Mouse (Mus musculus): ENCODE measurements around the gene Col18a1.

Gene Col18a1

GRCm38 (mm10) chr10:77061426-77061825 is 104.9 kb downstream of the Col18a1 start:
- peak in 1 of 2 experiments; percentile 40 for DNase-seq

DNA sequence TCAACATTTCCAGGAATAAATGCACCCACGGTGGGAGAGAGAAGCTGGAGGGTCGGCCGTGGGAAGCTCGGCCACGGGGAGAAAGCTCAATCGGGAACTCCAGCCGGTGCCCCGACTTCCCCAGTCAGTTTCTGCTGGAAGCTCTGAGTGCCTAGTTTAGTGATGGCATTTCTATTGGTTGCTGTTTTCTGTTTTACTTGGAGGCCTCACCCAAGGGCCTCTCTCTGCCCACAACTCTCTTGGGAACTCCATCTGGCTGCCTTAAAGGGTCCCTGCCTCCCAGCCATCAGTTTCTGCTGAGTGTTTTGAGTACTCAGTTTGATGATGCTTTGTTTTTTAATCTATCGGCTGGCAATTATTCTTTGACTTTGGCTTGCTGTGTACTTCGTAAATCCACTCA is 109.6 kb downstream of the Col18a1 start:
- no peak for DNase-seq

DNA sequence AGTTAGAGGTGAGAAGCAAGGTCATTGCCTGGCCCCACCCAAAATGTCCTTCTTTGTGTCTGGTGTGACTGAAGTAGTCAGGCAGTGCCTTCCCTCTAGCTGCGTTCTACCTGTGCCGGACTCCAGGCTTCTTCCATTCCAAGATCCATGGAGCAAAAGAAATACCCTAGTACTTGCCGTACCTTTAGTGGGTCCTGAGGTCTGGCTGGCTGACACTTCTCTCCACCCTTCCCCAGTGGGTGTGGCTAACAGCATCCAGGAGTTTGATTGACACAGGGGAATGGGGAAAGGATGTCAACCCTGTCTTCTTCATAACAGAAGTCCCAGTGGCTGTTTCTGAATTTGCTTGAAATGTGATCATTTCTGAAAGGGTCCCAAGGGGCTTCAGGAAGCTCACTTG is 117.7 kb downstream of the Col18a1 start:
- no peak for DNase-seq

- DNase-seq: no peak
Measured at GRCm38 (mm10) chr10:77048196-77048595, 118.2 kb downstream of the Col18a1 start.

DNA sequence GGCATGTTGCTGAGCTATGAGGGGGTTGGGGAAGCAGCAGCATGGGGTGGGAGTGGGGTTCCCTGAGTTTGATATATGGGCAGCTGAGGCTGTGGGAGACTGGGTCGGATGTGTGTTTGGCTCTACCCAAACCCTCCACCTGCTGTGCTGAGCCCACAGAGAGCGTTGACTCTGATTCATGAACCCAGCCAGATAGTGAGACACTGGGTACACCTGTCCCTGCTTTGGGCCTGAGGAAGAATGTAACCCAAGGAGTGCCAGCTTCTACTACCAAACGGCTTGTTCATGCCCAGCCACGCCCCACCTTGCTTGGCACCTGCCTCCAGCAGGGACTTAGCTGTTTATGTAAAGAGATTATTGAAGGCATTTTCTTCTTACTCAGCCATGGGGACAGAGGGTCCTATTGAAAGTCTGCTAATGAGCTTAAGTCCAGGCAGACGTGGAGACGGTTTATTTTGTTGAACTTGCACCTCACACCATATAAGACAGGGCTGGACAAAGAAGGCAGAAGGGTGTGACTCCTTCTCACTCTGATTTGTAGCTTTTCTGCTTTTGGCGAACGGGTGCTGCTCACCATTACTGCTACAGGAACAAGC is 127.7 kb downstream of the Col18a1 start:
- DNase-seq: no peak

DNA sequence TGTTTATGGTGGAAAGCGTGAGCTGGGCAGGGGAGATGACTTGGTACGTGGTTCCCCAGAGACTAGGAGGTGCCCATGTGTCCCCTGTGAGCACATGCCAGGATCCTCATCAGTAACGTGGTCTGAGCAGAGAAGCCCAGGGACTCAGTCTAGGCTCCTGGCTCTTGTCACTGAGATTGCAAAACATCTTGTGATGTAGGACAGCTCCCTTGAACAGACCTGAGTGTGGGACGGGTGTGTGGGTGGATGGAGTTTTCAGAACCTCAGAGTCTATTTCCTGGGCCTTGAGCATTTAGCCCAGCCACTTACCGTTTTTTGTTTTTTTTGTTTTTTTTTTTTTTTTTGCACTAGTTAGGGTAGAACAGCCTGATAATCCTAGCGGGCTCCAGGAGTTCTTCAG is 130.9 kb downstream of the Col18a1 start:
- DNase-seq: no peak

DNA sequence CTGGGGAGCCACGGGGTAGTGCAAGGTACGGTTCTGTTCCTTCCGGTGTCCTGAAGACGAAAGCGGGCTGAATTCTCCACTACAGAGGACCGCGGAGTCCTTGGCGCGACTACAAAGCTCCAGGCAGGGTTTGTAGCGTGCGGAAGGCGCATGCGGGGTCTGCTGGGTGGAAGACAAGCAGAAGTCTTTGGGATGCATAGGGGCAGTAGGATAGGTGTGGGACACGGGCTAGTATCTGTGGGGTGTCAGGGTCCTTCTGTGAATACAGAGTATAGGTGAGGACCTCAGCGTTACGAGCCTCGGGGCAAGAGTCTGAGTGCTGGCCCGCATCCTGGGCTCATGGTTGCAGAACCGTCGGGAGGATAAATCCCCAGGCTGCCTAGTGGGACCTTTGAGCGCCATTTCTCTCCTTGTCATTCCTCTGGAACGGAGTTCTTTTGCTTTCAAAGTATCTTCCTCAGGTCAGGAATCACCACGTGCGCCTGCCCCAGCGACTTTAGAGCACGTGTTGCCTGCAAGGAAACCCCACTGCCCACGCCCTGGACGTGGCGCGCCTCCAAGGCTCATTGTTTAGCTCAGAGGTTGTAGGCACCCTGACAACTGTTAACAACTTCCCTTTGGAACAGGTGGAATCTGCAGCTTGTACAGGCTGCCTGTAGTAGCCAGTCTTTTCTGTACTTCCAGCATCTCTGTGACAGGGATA is 132.9 kb downstream of the Col18a1 start:
- peak in 1 of 2 experiments; percentile 70 for DNase-seq

DNA sequence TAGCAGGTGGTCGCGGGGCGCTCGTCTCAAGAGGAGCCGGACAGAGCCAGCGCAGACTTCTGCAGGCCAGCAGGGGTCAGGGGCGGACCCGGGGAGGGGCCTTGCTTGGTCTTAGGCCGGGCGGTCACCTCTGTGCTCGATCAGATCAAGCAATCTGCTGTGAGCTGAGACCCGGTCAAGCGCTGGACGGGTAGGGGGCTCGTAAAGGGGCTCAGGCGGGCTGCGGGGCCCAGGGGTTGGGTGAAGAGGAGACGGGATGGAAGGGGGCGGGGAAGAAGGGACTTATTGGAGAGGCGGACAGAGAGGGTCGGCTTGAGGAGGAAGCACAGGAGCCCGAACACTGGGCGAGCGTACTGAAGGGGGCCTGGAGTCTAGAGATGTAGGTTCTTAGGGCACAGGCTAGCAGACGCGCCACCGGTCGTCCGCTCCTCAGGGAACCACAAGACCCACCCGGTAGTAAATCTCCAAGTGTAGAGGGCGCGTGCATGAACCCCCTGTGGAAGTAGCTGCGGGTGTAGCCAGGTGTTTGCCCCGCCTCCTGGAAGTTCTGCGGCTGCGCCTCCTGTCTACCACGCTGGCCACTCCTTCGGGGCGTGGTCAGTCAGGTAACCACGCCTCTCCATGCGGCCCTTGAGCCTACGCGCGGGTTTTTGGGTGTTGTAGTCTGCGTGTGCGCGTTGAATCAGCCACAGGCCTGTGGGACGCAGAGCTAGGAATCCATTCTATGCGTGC is 133.6 kb downstream of the Col18a1 start:
- DNase-seq: peak; percentile 94 to 98

DNA sequence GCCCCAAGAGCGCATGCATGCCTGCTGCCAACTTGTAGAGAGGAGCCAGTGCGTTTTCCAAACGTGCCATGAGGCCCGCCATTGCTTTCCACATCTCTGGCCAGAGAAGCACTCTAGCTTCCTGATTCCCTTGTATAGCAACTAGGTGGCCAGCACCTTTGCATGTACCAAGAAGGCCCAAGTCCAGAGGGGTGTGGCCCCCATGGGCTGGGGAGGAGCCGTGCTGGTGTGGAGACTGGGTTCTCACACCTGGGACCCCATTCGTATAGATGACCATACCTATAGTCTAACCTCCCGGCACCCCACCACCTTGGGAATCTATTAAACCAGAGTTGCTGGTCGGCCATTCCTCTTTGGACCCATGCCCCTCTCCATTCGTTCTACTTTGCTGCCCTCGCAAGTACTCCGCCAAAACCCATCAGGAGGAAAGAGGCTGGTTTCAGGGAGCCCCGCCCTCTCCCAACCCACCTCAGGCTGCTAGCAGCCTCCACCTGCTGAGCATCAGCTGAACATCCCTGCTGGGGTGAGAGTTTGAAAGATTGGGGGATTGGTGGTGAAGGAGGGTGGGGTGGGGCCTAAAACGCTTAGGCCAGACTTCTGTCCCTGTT is 134.5 kb downstream of the Col18a1 start, which contains the start of gene Slc19a1:
Gene Slc19a1 (plus strand): TSS at position 474 of the 608 bp plus-strand sequence.
- DNase-seq: peak in 1 of 2 experiments; percentile 17

DNA sequence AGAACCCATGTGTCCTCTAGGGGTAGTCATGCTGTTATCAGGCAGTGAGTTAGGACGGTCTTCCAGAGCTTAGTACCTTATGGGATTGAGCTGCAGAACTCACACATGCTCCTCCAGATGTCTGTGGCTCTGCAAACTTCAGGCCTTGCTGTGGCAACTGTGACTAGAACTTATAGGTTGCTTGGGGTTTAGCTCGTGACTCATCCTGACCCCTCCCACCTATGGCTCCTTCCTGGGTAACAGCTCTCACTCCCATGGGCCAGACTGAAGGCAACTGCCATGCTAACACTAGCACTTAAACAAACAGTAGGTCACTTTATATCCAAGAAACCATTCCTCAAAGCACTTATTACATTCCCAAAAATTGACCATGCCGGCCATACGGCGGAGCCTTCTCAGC is 135.7 kb downstream of the Col18a1 start:
- no peak for DNase-seq

- no peak for DNase-seq
Measured at GRCm38 (mm10) chr10:77029761-77030160, 136.6 kb downstream of the Col18a1 start.

- no peak for DNase-seq
Measured at GRCm38 (mm10) chr10:77028782-77029296, 137.5 kb downstream of the Col18a1 start.

GRCm38 (mm10) chr10:77026944-77027343 is 139.4 kb downstream of the Col18a1 start:
- no peak for DNase-seq

GRCm38 (mm10) chr10:77024231-77024630 is 142.1 kb downstream of the Col18a1 start:
- DNase-seq: no peak

DNA sequence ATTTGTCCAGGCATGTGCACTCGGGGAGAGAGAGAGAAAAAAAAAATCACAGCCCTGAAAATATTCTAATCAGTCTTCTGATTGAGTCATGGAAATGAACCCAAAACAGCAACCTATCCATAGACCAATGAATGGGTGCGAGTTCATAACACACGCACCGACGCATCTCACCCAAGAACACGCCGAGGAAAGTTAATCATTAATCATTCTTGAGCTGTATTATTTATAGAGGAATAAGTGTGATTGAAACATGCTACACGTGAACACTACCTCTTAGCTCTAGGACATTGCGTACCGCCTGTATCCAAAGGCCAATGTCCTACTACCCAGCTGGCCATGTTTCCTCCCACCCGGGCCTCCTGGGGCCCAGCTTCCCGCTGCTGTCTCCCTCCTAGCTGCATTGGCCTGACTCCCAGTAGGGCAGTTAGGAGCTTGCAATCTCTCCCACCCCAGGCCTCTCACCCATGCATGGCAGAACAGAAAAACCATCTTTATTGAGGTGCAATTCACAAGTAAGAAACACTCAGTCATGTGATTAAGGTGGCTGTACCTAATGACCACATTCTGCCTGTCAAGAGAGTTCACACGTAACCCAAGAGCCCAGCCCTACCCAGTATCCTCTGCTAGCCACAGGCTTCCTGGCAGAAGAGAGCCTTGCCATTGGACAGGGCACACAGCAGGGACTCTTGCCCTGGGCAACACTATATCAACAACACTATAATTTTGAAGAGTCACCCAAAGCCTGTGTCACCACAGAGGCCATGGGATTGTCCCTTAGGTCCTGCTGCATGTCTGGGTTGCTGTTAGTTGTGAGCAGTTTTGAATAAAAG is 143.8 kb downstream of the Col18a1 start:
- no peak for DNase-seq

- peak; percentile 88 to 90 for DNase-seq
Measured at GRCm38 (mm10) chr10:77021399-77022052, 144.8 kb downstream of the Col18a1 start.

DNA sequence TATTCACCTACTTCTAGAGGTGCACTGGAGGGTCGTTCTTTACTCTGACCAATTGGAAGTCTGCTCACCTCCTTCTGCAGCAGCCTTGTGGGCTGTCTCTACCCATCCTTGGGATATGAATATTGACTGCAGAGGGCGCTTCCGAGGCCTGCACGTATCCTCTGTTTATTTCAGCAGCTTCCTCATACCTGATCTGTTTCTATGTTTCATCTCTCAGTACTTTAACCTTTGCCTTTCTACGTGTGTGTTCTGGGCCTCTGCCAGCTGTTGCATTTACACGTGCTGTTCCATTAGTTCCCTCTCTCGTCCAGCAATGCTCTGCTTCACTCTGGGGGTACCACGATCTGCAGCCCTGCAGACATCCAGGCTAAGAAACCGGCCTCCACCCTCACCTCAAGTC is 148.7 kb downstream of the Col18a1 start:
- no peak for DNase-seq

DNA sequence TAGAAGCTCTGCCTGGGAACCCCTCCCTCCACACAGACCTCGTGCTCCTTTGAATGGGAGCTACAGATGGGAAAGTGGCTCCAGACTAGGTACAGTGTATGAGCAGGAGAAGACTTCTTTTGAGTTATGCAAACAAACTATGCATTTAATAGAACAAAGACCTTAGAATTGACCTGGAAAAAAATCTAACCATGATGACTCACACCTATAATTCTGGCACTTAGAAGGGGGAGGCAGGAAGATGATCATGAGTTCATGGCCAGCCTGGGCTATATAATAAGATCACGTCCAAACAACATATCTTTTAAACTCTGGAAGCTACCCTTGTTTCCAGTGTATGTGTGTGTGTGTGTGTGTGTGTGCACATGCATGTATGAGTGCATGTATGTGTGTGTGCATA is 149.3 kb downstream of the Col18a1 start:
- no peak for DNase-seq

GRCm38 (mm10) chr10:77016499-77016898 is 149.8 kb downstream of the Col18a1 start:
- DNase-seq: no peak

- no peak for DNase-seq
Measured at GRCm38 (mm10) chr10:77016080-77016479, 150.3 kb downstream of the Col18a1 start.

DNA sequence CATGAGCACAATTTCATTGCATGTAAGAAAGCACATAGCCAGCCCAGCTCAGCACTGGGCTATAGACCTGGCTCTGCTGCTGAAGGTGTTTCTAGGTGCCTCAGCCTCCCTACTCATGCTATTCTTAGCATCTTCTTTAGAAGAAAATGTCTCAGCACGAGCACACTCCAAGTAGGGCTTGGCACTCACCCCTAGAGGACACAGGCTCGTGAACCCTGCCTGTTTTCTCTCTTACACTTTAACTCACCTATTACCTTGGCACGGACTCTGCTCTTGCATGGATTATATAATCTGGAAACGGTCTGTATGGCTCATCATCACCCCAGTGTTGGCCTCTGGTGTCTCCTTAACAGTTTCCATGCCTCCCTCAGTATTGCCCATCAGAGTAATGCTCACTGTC is 154.7 kb downstream of the Col18a1 start:
- no peak for DNase-seq

GRCm38 (mm10) chr10:77008698-77009097 is 157.7 kb downstream of the Col18a1 start:
- DNase-seq: peak in 1 of 2 experiments; percentile 43
